Mouse (Mus musculus): ENCODE data around the gene Gigyf1. TPM values are rescaled to one million over a fixed set of nuclear protein-coding genes. Genes with fewer than 3 reads are reported as not detected.

The Gigyf1 gene
- polyA plus RNA-seq, 1 experiment from 2014 or later, result 9.0 TPM

- Histone ChIP-seq H3K9ac (ENCODE audit: low read depth, low read length) (no peak overlapping the region), H3K27me3 (replicated peaks; ENCODE audit: control insufficient read depth, insufficient read depth, low read length) (no peaks in the 10 kb centered on the region), H3K4me1 (replicated peaks; ENCODE audit: control insufficient read depth, insufficient read depth, low read length) (peaks cover 14% of the 10 kb centered on the region), H3K9me3 (ENCODE audit: control insufficient read depth, low read length) (no peaks in the 10 kb centered on the region), H3K27ac (ENCODE audit: low read depth, low read length) (no peak overlapping the region), H3K4me2 (no peak overlapping the region), H3K36me3 (ENCODE audit: control insufficient read depth, insufficient read depth, low read length) (peaks cover 69% of the 10 kb centered on the region), H3K4me3 (ENCODE audit: low read depth, low read length) (no peak overlapping the region)
- no peak for DNase-seq (ENCODE audit: low spot score)
- ATAC-seq (replicated peaks; ENCODE audit: low FRiP score), result no peak
- 84% methylated on average over 11 of the region's 11 CpGs for WGBS
Observed at GRCm38 (mm10) chr5:137522711-137523110, 4.4 kb downstream of the Gigyf1 start.

GRCm38 (mm10) chr5:137523396-137524250, 5.3 kb downstream of the Gigyf1 start:
- no peak for DNase-seq (ENCODE audit: low spot score)

GRCm38 (mm10) chr5:137524251-137524515, 5.8 kb downstream of the Gigyf1 start:
- DNase-seq (ENCODE audit: low spot score), result no peak
- no peak for ATAC-seq (replicated peaks; ENCODE audit: low FRiP score)
- H3K27ac ChIP-seq (ENCODE audit: low read depth, low read length), result no peak overlapping the region

More at GRCm38 (mm10) chr5:137523396-137524250, 5.3 kb downstream of the Gigyf1 start:
- Histone ChIP-seq H3K4me3 (ENCODE audit: low read depth, low read length) (no peak overlapping the region), H3K27ac (ENCODE audit: low read depth, low read length) (no peak overlapping the region), H3K4me2 (no peak overlapping the region), H3K9ac (ENCODE audit: low read depth, low read length) (no peak overlapping the region), H3K9me3 (ENCODE audit: control insufficient read depth, low read length) (no peaks in the 10 kb centered on the region), H3K36me3 (ENCODE audit: control insufficient read depth, insufficient read depth, low read length) (peaks cover 74% of the 10 kb centered on the region), H3K4me1 (replicated peaks; ENCODE audit: control insufficient read depth, insufficient read depth, low read length) (peaks cover 16% of the 10 kb centered on the region), H3K27me3 (replicated peaks; ENCODE audit: control insufficient read depth, insufficient read depth, low read length) (no peaks in the 10 kb centered on the region)
- ATAC-seq (replicated peaks; ENCODE audit: low FRiP score), result no peak
- 85% methylated on average over 25 of the region's 25 CpGs for WGBS

GRCm38 (mm10) chr5:137524671-137525070, 6.3 kb downstream of the Gigyf1 start:
- 83% methylated on average over 13 of the region's 13 CpGs for WGBS
- H3K9ac ChIP-seq (ENCODE audit: low read depth, low read length), result no peak overlapping the region
- H3K27me3 ChIP-seq (replicated peaks; ENCODE audit: control insufficient read depth, insufficient read depth, low read length), result no peaks in the 10 kb centered on the region
- no peak for DNase-seq (ENCODE audit: low spot score)
- H3K4me2 ChIP-seq, result no peak overlapping the region
- H3K36me3 ChIP-seq (ENCODE audit: control insufficient read depth, insufficient read depth, low read length), result peaks cover 77% of the 10 kb centered on the region
- peaks cover 16% of the 10 kb centered on the region for H3K4me1 ChIP-seq (replicated peaks; ENCODE audit: control insufficient read depth, insufficient read depth, low read length)
- no peak for ATAC-seq (replicated peaks; ENCODE audit: low FRiP score)
- H3K27ac ChIP-seq (ENCODE audit: low read depth, low read length), result no peak overlapping the region
- no peak overlapping the region for H3K4me3 ChIP-seq (ENCODE audit: low read depth, low read length)
- H3K9me3 ChIP-seq (ENCODE audit: control insufficient read depth, low read length), result no peaks in the 10 kb centered on the region

More at GRCm38 (mm10) chr5:137524251-137524515, 5.8 kb downstream of the Gigyf1 start:
- H3K36me3 ChIP-seq (ENCODE audit: control insufficient read depth, insufficient read depth, low read length), result peaks cover 76% of the 10 kb centered on the region
- H3K27me3 ChIP-seq (replicated peaks; ENCODE audit: control insufficient read depth, insufficient read depth, low read length), result no peaks in the 10 kb centered on the region
- H3K9me3 ChIP-seq (ENCODE audit: control insufficient read depth, low read length), result no peaks in the 10 kb centered on the region
- no peak overlapping the region for H3K4me3 ChIP-seq (ENCODE audit: low read depth, low read length)
- WGBS, result 83% methylated on average over 8 of the region's 8 CpGs
- H3K9ac ChIP-seq (ENCODE audit: low read depth, low read length), result no peak overlapping the region
- no peak overlapping the region for H3K4me2 ChIP-seq
- H3K4me1 ChIP-seq (replicated peaks; ENCODE audit: control insufficient read depth, insufficient read depth, low read length), result peaks cover 16% of the 10 kb centered on the region

- Histone ChIP-seq H3K4me3 (ENCODE audit: low read depth, low read length) (no peak overlapping the region), H3K27ac (ENCODE audit: low read depth, low read length) (peak overlapping the region; percentile 37; the same call in 1 of the 2 replicates), H3K27me3 (replicated peaks; ENCODE audit: control insufficient read depth, insufficient read depth, low read length) (no peaks in the 10 kb centered on the region), H3K9ac (ENCODE audit: low read depth, low read length) (no peak overlapping the region), H3K4me1 (replicated peaks; ENCODE audit: control insufficient read depth, insufficient read depth, low read length) (peaks cover 19% of the 10 kb centered on the region), H3K4me2 (no peak overlapping the region), H3K9me3 (ENCODE audit: control insufficient read depth, low read length) (no peaks in the 10 kb centered on the region), H3K36me3 (ENCODE audit: control insufficient read depth, insufficient read depth, low read length) (peaks cover 74% of the 10 kb centered on the region)
- WGBS, result 80% methylated on average over 16 of the region's 16 CpGs
- no peak for ATAC-seq (replicated peaks; ENCODE audit: low FRiP score)
- no peak for DNase-seq (ENCODE audit: low spot score)
Observed at GRCm38 (mm10) chr5:137525511-137525910, 7.2 kb downstream of the Gigyf1 start.

- H3K9ac ChIP-seq (ENCODE audit: low read depth, low read length), result no peak overlapping the region
- peak overlapping the region; percentile 11; the same call in 1 of the 2 replicates for H3K27ac ChIP-seq (ENCODE audit: low read depth, low read length)
- peak; percentile 63 for DNase-seq (ENCODE audit: low spot score)
- WGBS, result 49% methylated on average over 16 of the region's 16 CpGs
- peak; percentile 59 for ATAC-seq (replicated peaks; ENCODE audit: low FRiP score)
- H3K4me2 ChIP-seq, result no peak overlapping the region
- H3K9me3 ChIP-seq (ENCODE audit: control insufficient read depth, low read length), result no peaks in the 10 kb centered on the region
- H3K27me3 ChIP-seq (replicated peaks; ENCODE audit: control insufficient read depth, insufficient read depth, low read length), result no peaks in the 10 kb centered on the region
- no peak overlapping the region for H3K4me3 ChIP-seq (ENCODE audit: low read depth, low read length)
- peaks cover 67% of the 10 kb centered on the region for H3K36me3 ChIP-seq (ENCODE audit: control insufficient read depth, insufficient read depth, low read length)
- H3K4me1 ChIP-seq (replicated peaks; ENCODE audit: control insufficient read depth, insufficient read depth, low read length), result peaks cover 27% of the 10 kb centered on the region
Observed at GRCm38 (mm10) chr5:137526192-137526936, 8.0 kb downstream of the Gigyf1 start.

GRCm38 (mm10) chr5:137527413-137527812, 9.1 kb downstream of the Gigyf1 start:
- Histone ChIP-seq H3K9me3 (ENCODE audit: control insufficient read depth, low read length) (no peaks in the 10 kb centered on the region), H3K9ac (ENCODE audit: low read depth, low read length) (no peak overlapping the region), H3K4me2 (no peak overlapping the region), H3K27ac (ENCODE audit: low read depth, low read length) (no peak overlapping the region), H3K4me3 (ENCODE audit: low read depth, low read length) (no peak overlapping the region), H3K4me1 (replicated peaks; ENCODE audit: control insufficient read depth, insufficient read depth, low read length) (peaks cover 27% of the 10 kb centered on the region), H3K36me3 (ENCODE audit: control insufficient read depth, insufficient read depth, low read length) (peaks cover 60% of the 10 kb centered on the region), H3K27me3 (replicated peaks; ENCODE audit: control insufficient read depth, insufficient read depth, low read length) (no peaks in the 10 kb centered on the region)
- no peak for DNase-seq (ENCODE audit: low spot score)
- WGBS, result 55% methylated on average over 1 of the region's 1 CpGs
- ATAC-seq (replicated peaks; ENCODE audit: low FRiP score), result no peak

GRCm38 (mm10) chr5:137528247-137528968, 10.1 kb downstream of the Gigyf1 start:
- no peak overlapping the region for H3K4me3 ChIP-seq (ENCODE audit: low read depth, low read length)
- H3K36me3 ChIP-seq (ENCODE audit: control insufficient read depth, insufficient read depth, low read length), result peaks cover 50% of the 10 kb centered on the region
- H3K27ac ChIP-seq (ENCODE audit: low read depth, low read length), result peak overlapping the region; percentile 15; the same call in 1 of the 2 replicates
- no peaks in the 10 kb centered on the region for H3K27me3 ChIP-seq (replicated peaks; ENCODE audit: control insufficient read depth, insufficient read depth, low read length)
- no peak overlapping the region for H3K4me2 ChIP-seq
- ATAC-seq (replicated peaks; ENCODE audit: low FRiP score) (no peak), DNase-seq (ENCODE audit: low spot score) (no peak)
- H3K9me3 ChIP-seq (ENCODE audit: control insufficient read depth, low read length), result no peaks in the 10 kb centered on the region
- H3K4me1 ChIP-seq (replicated peaks; ENCODE audit: control insufficient read depth, insufficient read depth, low read length), result peaks cover 24% of the 10 kb centered on the region
- WGBS, result 83% methylated on average over 22 of the region's 22 CpGs
- 0 out of 2 replicates have a peak overlapping the region, but pooled peaks have one; percentile 8 for H3K9ac ChIP-seq (ENCODE audit: low read depth, low read length)

Data from liver, embryonic 11.5 days (tissue).